ENCODE assay signal across 14 mouse cellular contexts in the genomic region with DNA sequence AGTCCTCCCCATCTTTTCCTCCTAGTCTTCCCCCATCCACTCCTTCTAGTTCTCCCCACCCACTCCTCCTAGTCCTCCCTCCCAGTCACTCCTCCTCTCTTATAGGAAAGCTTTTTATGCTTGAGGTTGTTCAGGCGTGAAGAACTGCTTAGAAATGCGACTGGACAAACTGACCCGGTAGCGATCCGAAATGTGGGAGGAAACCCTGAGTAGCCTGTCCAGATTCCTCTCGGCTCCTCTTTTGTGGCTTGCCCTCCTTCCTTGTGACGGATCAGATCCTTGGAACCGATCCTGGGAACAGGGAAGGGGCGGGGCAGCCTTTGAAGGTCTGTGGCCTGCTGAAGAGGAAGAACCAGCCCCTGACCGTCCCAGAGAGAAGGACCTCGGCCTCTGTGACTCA.
A peak's percentile ranks its signal among the peaks of the same experiment; 100 is the strongest.
DNase-seq lines count a peak whose midpoint lies in the region; ATAC-seq lines count a peak whose summit lies in the region.
"Had no signal": no experiment of that assay in that cellular context is flagged by ENCODE, and none has a peak within 500 bp of the region (broad histone marks: within the 10 kb centered on the region; RNA-seq: fewer than 3 reads in every experiment).

No protein-coding gene starts in this region.

- H3K4me1 ChIP-seq in intestine, embryonic 15.5 days (replicated peaks): no peaks in the 10 kb centered on the region
- H3K4me1 ChIP-seq: hindbrain, embryonic 12.5 days; stomach, embryonic 15.5 days had no signal

- no peak; the same call in 1 of the 2 replicates for ATAC-seq in intestine, embryonic 15.5 days

- 72% methylated on average over 11 of the region's 11 CpGs for whole genome bisulfite sequencing in intestine, embryonic 15.5 days

- H3K4me3 ChIP-seq in intestine, embryonic 15.5 days (replicated peaks): no peak overlapping the region
- H3K4me3 ChIP-seq: erythroblast, embryonic 14.5 days; hindbrain, embryonic 12.5 days; stomach, embryonic 15.5 days had no signal

- DNase-seq in heart, postnatal 4 days: peak; percentile 19
- DNase-seq in heart, adult 8-10 months (ENCODE audit: low spot score): no peak
- peak; percentile 77 for DNase-seq in adrenal gland, postnatal 10 days
- peak; percentile 41 for DNase-seq in kidney, postnatal 10 days
- peak; percentile 4 for DNase-seq in naive thymus-derived CD4-positive, alpha-beta T cell, adult 2 months (ENCODE audit: low read depth)
- no peak for DNase-seq in frontal cortex, adult 2 months (ENCODE audit: extremely low spot score in 1 of 2, low spot score in 1 of 2)
- DNase-seq: cerebellum, adult 8-10 months; gastrocnemius, postnatal 10 days; layer of hippocampus, postnatal 36 days had no signal

- no peak overlapping the region for H3K9ac ChIP-seq in intestine, embryonic 15.5 days
- H3K9ac ChIP-seq: hindbrain, embryonic 12.5 days; stomach, embryonic 15.5 days had no signal

- H3K27me3 ChIP-seq in intestine, embryonic 15.5 days (replicated peaks): no peaks in the 10 kb centered on the region
- H3K27me3 ChIP-seq: hindbrain, embryonic 12.5 days; stomach, embryonic 15.5 days had no signal

- no peaks in the 10 kb centered on the region for H3K36me3 ChIP-seq in intestine, embryonic 15.5 days
- H3K36me3 ChIP-seq: hindbrain, embryonic 12.5 days; stomach, embryonic 15.5 days had no signal

- H3K4me2 ChIP-seq in intestine, embryonic 15.5 days (replicated peaks): no peak overlapping the region
- H3K4me2 ChIP-seq: hindbrain, embryonic 12.5 days; liver, embryonic 11.5 days; stomach, embryonic 15.5 days had no signal

- H3K9me3 ChIP-seq in intestine, embryonic 15.5 days: no peaks in the 10 kb centered on the region
- H3K9me3 ChIP-seq: stomach, embryonic 15.5 days had no signal

- H3K27ac ChIP-seq in intestine, embryonic 15.5 days: no peak overlapping the region
- H3K27ac ChIP-seq: hindbrain, embryonic 12.5 days; stomach, embryonic 15.5 days had no signal

Comparison
In these comparisons a context has a peak if more than half of its experiments do, and no peak if none do; other contexts are left out.
1. DNase-seq: peak in heart, postnatal 4 days (single experiment), adrenal gland, postnatal 10 days (single experiment), kidney, postnatal 10 days (single experiment) and naive thymus-derived CD4-positive, alpha-beta T cell, adult 2 months (single experiment); none in heart, adult 8-10 months (single experiment) and frontal cortex, adult 2 months (0 of 2).